Mouse (Mus musculus) CD4-positive helper T cell, adult 2 months (primary cell): ENCODE results near the gene Spdye4b.
A peak's percentile ranks its signal among the peaks of the same experiment; 100 is the strongest.
"Not testable (repeated sequence)": the region's sequence is repeated elsewhere in the genome, so short reads cannot be mapped to it uniquely, and the experiment has no call there.

Source experiments
- DNase-seq: peaks from one replicate; pipeline ENCODE4 v3.0.0-alpha.2; 2012; ENCODE audit warnings: low read depth, missing footprints, low spot score

Spdye4b gene

GRCm38 (mm10) chr5:143180255-143181076, at the start of gene Spdye4b, which contains the start of gene Rbak:
Spdye4b (plus strand) TSS chr5:143181017.
Rbak (minus strand) TSS chr5:143180775.
- peak; percentile 94 for DNase-seq

- DNase-seq, result peak; percentile 83
Measured at GRCm38 (mm10) chr5:143132935-143133514, 47.8 kb upstream of the Spdye4b start.

DNA sequence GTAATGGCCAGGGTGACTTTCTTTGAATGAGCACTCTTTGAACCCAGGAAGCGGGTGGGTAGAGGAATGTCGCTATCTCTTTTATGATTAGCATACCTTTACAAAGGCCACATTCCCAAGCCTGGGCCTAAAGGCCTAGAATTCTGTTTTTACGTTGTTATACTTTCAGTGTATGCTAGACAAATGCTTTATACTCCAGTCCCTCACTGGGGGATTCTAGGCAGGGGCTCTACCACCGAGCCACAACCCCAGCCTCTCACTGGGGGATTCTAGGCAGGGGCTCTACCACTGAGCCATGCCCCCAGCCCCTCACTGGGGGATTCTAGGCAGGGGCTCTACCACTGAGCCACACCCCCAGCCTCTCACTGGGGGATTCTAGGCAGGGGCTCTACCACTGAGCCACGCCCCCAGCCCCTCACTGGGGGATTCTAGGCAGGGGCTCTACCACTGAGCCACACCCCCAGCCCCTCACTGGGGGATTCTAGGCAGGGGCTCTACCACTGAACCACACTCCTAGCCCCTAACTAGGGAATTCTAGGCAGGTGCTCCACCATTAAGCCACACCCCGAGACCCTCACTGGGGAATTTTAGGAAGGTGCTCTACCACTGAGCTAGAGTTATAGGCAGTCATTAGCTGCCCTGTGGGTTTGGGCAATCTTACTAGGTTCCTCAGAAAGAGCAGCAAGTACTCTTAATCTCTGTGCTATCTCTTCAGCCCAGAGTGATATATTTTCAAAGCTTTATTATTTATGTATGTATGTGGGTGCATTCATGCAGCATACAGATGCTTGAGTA, 46.4 kb upstream of the Spdye4b start:
- not testable (repeated sequence) for DNase-seq

DNA sequence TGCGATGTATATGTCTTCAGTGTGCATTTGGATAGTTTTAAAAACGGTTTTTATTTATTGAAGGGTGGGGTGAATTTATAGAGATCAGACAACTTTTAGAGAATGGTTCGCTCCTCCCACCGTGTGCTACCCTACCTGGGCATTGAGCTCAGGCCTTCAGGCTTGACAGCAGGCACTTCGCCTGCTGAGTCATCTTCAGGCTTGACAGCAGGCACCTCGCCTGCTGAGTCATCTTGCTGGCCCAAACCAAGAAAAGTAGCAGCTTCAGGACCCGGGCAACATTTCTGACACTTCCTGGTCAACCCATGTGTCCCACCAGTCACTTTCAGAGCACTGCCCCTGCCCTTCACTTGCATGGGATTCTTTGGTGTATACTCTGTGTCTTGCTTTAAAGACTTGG, 45.8 kb upstream of the Spdye4b start:
- DNase-seq, result no peak

DNA sequence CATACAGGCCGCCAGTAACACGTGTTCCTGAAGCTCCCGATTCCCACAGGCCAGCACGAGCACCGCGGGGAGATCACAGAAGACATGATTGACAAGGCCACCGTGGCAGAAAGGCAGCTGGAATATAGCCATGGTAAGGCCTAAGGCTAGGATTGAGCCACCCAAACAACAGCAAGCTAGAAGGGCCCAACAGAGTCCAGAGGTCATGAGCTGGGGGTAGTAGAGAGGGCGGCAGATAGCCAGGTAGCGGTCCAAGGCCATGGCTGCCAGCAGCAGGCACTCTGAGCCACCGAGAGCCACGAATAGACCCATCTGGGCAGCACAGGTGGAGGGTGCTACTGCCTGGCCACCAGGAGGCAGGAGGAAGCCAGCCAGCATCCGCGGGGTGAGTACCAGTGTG, 43.2 kb upstream of the Spdye4b start:
- DNase-seq, result no peak

DNA sequence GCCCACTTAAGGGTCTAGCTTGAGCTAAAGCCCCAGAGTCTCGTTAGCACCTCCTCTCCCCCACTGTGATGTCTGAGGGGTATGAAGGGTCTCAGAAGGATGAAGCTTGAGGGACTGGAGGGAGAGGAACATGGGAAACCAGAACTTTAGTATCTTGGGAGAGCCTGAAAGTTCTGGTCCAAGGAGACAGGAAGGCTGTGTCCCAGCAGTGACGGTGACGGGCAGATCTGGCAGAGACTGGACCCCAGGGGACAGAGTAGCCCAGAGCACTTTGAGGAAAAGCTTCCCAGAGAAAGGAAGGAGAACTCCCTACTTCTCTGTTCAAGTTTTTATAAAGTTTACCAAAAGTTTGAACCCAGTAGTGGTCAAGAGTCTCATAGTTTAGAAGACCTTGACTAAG, 33.3 kb upstream of the Spdye4b start, which contains the start of gene Olfr718-ps1:
TSS of gene Olfr718-ps1 (minus strand) at position 101 of the 400 bp plus-strand sequence.
- DNase-seq, result no peak

- no peak for DNase-seq
Measured at GRCm38 (mm10) chr5:143148661-143149060, 32.2 kb upstream of the Spdye4b start.

GRCm38 (mm10) chr5:143149536-143149935, 31.3 kb upstream of the Spdye4b start:
- DNase-seq, result no peak

DNA sequence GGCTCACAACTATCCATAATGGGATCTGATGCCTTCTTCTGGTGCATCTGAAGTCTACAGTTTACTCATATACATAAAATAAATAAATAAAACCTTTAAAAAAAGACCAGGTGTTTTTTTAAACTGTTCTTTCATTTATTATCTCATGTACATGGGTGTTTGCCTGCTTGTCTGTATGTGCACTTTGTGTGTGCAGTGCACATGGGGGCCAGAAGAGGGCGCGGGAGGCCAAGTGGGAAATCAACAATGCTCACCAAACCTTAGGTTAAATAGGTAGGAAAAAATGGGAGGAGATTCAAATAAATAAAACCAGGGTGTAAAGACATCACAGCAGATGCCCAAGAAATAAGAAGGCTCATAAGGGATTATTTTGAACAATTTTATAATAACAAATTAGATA, 30.8 kb upstream of the Spdye4b start:
- DNase-seq, result no peak

DNA sequence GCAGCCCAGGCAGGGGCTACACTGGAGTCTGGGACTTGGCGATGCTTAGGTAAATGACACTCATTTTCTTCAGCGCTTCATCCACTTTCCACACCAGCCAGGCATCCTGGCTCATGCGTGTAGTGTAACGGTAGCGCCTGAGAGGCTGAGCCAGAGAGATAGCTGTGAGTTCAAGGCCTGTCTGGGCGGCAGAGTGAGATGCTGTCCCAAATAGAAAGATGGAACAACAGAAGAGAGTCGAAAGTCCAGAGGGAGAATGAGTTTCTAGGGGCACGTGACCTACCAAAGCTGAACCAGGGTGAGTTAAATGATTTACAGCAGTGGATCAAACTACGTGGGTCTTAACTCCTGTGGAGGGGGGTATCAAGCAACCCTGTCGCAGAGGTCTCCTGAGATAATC, 27.1 kb upstream of the Spdye4b start:
- no peak for DNase-seq

DNA sequence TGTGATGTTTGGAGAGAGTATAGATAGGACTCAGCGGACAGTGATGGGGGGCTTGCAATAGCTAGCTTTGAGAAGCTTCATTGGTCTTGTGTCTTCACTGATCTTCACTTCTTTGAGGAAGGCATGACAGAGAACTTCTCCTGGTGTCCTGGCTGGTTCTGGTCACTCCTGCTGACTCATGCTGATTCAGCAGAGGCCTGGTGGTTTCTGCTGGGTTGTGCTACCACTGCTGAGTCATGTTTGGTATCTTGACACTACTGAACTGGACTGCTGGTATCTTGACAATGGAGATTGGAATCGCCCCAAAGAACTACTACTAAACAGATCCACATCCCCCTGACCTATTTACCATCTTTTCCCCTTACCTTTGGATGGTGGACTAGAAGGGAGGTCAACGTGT, 25.3 kb upstream of the Spdye4b start:
- DNase-seq, result no peak

- DNase-seq, result no peak
Measured at GRCm38 (mm10) chr5:143165508-143166070, 15.2 kb upstream of the Spdye4b start.

DNA sequence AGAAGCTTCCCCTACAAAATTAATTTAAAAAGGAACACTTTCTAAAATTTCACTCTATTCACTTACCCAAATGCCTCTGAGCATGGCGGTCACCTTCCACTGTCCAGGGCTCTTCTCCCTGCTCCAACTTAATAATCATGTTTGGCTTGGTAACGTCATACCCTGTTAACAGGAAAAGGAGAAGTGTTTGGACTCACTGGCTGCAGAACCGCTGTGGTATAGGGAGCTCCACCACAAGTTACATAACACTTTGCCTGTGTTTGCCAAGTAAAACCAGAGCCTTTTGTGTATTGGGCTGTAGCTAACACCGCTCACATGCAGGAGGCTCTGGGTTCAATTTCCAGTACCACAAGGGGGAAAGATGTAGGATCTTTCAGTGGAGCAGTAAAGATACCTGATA, 4.8 kb upstream of the Spdye4b start:
- DNase-seq, result no peak

GRCm38 (mm10) chr5:143177541-143178200, 3.1 kb upstream of the Spdye4b start:
- DNase-seq, result peak; percentile 15

DNA sequence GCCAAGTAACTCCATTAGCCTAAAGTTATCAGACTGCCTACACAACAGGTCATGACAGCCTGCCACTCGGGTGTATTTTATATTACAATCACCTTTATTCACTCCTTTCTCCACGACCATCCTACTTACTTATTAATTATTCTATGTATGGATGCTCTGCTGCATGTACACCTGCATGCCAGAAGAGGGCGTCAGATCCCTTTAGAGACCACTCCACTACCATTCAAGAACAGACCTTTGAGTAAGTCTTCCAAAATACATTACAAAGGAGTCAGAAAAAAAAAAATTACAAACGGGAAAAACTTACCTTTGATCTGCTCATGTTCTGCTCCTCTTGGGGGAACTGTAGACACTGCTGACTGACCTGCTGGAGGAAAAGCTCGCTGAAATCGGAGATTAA, 1.6 kb upstream of the Spdye4b start:
- DNase-seq, result peak; percentile 23

DNA sequence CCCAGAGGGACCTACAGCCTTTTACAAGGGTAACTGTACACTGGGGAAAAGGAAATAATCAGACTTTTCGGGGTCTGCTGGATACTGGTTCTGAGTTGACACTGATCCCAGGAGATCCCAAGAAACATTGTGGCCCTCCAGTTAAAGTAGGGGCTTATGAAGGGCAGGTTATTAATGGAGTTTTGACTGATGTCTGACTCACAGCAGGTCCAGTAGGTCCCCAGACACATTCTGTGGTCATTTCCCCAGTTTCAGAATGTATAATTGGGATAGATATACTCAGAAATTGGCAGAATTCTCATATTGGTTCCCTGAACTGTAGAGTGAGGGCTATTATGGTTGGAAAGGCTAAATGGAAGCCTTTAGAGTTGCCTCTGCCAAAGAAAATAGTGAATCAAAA, 7.2 kb downstream of the Spdye4b start:
- not testable (repeated sequence) for DNase-seq

GRCm38 (mm10) chr5:143192806-143193205, 12.0 kb downstream of the Spdye4b start:
- DNase-seq, result no peak

GRCm38 (mm10) chr5:143194747-143195146, 13.9 kb downstream of the Spdye4b start:
- not testable (repeated sequence) for DNase-seq

- DNase-seq, result no peak
Measured at GRCm38 (mm10) chr5:143195166-143195565, 14.3 kb downstream of the Spdye4b start.

GRCm38 (mm10) chr5:143196506-143196905, 15.7 kb downstream of the Spdye4b start:
- DNase-seq, result no peak

DNA sequence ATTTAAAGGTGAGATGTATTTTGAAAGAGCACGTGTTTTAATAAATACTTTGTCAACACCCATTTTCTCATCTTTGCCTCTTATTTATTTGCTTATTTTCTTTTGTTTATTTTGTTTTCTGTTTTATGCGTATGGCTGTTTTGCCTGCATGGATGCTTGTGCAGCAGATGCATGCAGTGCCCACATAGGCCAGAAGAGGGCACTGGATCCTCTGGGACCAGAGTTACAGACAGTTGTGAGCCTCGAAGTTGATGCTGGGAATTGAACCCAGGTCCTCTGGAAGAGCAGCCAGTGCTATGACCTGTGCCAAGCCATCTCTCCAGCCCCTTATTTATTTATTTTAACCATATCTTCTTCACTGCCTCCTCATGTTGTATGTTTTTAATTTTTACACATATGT, 24.2 kb downstream of the Spdye4b start:
- no peak for DNase-seq
